Mouse (Mus musculus): Measurements from ENCODE around the gene Trim80. TPM values are rescaled to one million over a fixed set of nuclear protein-coding genes. Genes with fewer than 3 reads are reported as not detected.

Gene Trim80
- total and polyA plus RNA-seq, 3 experiments, result not detected

GRCm38 (mm10) chr11:115398085-115398484, 42.3 kb upstream of the Trim80 start:
- Histone ChIP-seq H3K79me2 (ENCODE audit: control insufficient read depth, insufficient read depth, low read length, poor library complexity) (no peaks in the 10 kb centered on the region), H3K27me3 (ENCODE audit: control insufficient read depth in 1 of 2, insufficient read depth in 2 of 2, low read length in 2 of 2) (no peaks in the 10 kb centered on the region; a peak in 1 of 4 replicates), H3K27ac (ENCODE audit: control insufficient read depth, low read depth, low read length) (no peak overlapping the region), H3K4me3 (ENCODE audit: control insufficient read depth in 1 of 2, insufficient read depth in 1 of 2, low read depth in 2 of 2, low read length in 2 of 2) (no peak overlapping the region), H3K9ac (ENCODE audit: control insufficient read depth, low read depth, low read length, poor library complexity, severe bottlenecking) (no peak overlapping the region), H3K4me1 (ENCODE audit: control insufficient read depth in 1 of 2, insufficient read depth in 2 of 2, low read length in 2 of 2) (peaks cover 0 to 11% of the 10 kb centered on the region in 2 experiments; a peak in 1 of 4 replicates), H3K36me3 (ENCODE audit: control insufficient read depth in 1 of 2, insufficient read depth in 2 of 2, low read length in 2 of 2) (peaks cover 0 to 4% of the 10 kb centered on the region in 2 experiments; a peak in 1 of 4 replicates), H3K9me3 (replicated peaks; ENCODE audit: insufficient read depth, low read length) (no peaks in the 10 kb centered on the region)
- no peak for TF ChIP-seq SIN3A (IDR thresholded peaks at IDR 0.05; ENCODE audit: low read length)
- TF ChIP-seq ELF1 (IDR thresholded peaks at IDR 0.05; ENCODE audit: low read depth, low read length), result no peak
- no peak for TF ChIP-seq BHLHE40 (IDR thresholded peaks at IDR 0.05; ENCODE audit: borderline replicate concordance, low read depth, low read length)
- no peak for DNase-seq (ENCODE audit: low read depth, low spot score)

GRCm38 (mm10) chr11:115400126-115400525, 40.2 kb upstream of the Trim80 start:
- no peaks in the 10 kb centered on the region for H3K9me3 ChIP-seq (replicated peaks; ENCODE audit: insufficient read depth, low read length)
- no peak overlapping the region for H3K27ac ChIP-seq (ENCODE audit: control insufficient read depth, low read depth, low read length)
- peaks cover 0 to 14% of the 10 kb centered on the region in 2 experiments; a peak in 2 of 4 replicates for H3K36me3 ChIP-seq (ENCODE audit: control insufficient read depth in 1 of 2, insufficient read depth in 2 of 2, low read length in 2 of 2)
- no peak overlapping the region for H3K9ac ChIP-seq (ENCODE audit: control insufficient read depth, low read depth, low read length, poor library complexity, severe bottlenecking)
- H3K4me3 ChIP-seq (ENCODE audit: control insufficient read depth in 1 of 2, insufficient read depth in 1 of 2, low read depth in 2 of 2, low read length in 2 of 2), result no peak overlapping the region
- no peak for TF ChIP-seq MAFK (IDR thresholded peaks at IDR 0.05; ENCODE audit: borderline replicate concordance, low read depth, low read length)
- no peak for TF ChIP-seq TCF12 (IDR thresholded peaks at IDR 0.05; ENCODE audit: low read depth, low read length)
- no peak for TF ChIP-seq KAT2A (conservative IDR thresholded peaks at IDR 0.05; ENCODE audit: low read depth, low read length)
- no peak for TF ChIP-seq MXI1 (IDR thresholded peaks at IDR 0.05; ENCODE audit: low read depth, low read length)
- no peak for TF ChIP-seq POLR2AphosphoS2 (IDR thresholded peaks at IDR 0.05; ENCODE audit: low read length)
- TF ChIP-seq ZC3H11A (IDR thresholded peaks at IDR 0.05; ENCODE audit: low read depth, low read length), result no peak
- no peak for TF ChIP-seq USF1 (IDR thresholded peaks at IDR 0.05; ENCODE audit: low read depth, low read length)
- no peak for TF ChIP-seq MEF2A (IDR thresholded peaks at IDR 0.05; ENCODE audit: extremely low read depth, insufficient replicate concordance, low read depth, low read length, poor library complexity, severe bottlenecking)
- TF ChIP-seq CTCF (IDR thresholded peaks at IDR 0.05 in 2 of 3, conservative IDR thresholded peaks at IDR 0.05 in 1 of 3; ENCODE audit: control insufficient read depth in 1 of 3, insufficient read depth in 1 of 3, low read depth in 2 of 3, low read length in 3 of 3, poor library complexity in 1 of 3, severe bottlenecking in 1 of 3), result no peak
- TF ChIP-seq JUND (IDR thresholded peaks at IDR 0.05; ENCODE audit: low read depth, low read length), result no peak
- TF ChIP-seq POLR2AphosphoS5 (IDR thresholded peaks at IDR 0.05; ENCODE audit: borderline replicate concordance, low read depth, low read length), result no peak
- TF ChIP-seq ZNF384 (IDR thresholded peaks at IDR 0.05; ENCODE audit: low read depth, low read length), result no peak
- no peak for TF ChIP-seq GABPA (IDR thresholded peaks at IDR 0.05; ENCODE audit: low read depth, low read length)
- TF ChIP-seq USF2 (IDR thresholded peaks at IDR 0.05; ENCODE audit: borderline replicate concordance in 1 of 2, insufficient read depth in 1 of 2, low read depth in 1 of 2, low read length in 2 of 2), result no peak
- no peak for TF ChIP-seq UBTF (IDR thresholded peaks at IDR 0.05; ENCODE audit: borderline replicate concordance, insufficient read depth, low read depth, low read length)
- H3K27me3 ChIP-seq (ENCODE audit: control insufficient read depth in 1 of 2, insufficient read depth in 2 of 2, low read length in 2 of 2), result no peaks in the 10 kb centered on the region
- H3K79me2 ChIP-seq (ENCODE audit: control insufficient read depth, insufficient read depth, low read length, poor library complexity), result peaks cover 9% of the 10 kb centered on the region
- peaks cover 2 to 21% of the 10 kb centered on the region in 2 experiments; a peak in 2 of 4 replicates for H3K4me1 ChIP-seq (ENCODE audit: control insufficient read depth in 1 of 2, insufficient read depth in 2 of 2, low read length in 2 of 2)
- DNase-seq (ENCODE audit: low read depth, low spot score), result no peak
